Mouse (Mus musculus) liver, postnatal 0 days (tissue): ENCODE data around the gene Trpv3.

Experiments
- CTCF ChIP-seq: sonication (generic); IDR thresholded peaks from 2 replicates; pipeline ENCODE4 v1.5.1; 2016; ENCODE audit warnings: antibody characterized with exemption, low read depth
- EP300 ChIP-seq: IDR thresholded peaks from 2 replicates; pipeline ENCODE4 v1.6.1; 2016; ENCODE audit warnings: antibody characterized with exemption, low read depth, mild to moderate bottlenecking

- TF ChIP-seq CTCF (no peak), EP300 (no peak)
Measured at GRCm38 (mm10) chr11:73260457-73260856, 6.7 kb upstream of the Trpv3 start.
